In genomic region chr6:58922511-58922910, GRCm38 (mm10) we compare ENCODE assay signal across 20 mouse cellular contexts. TPM values are rescaled to one million over a fixed set of nuclear protein-coding genes. Genes with fewer than 3 reads are reported as not detected.
"Had no signal": no experiment of that assay in that cellular context is flagged by ENCODE, and none has a peak within 500 bp of the region (broad histone marks: within the 10 kb centered on the region; RNA-seq: fewer than 3 reads in every experiment).

No protein-coding gene starts in this region.

- ATAC-seq: intestine, embryonic 16.5 days; liver, embryonic 12.5 days had no signal

- H3K27ac ChIP-seq: kidney, postnatal 0 days; left cerebral cortex, adult 2 months; liver, embryonic 12.5 days; liver, embryonic 15.5 days; lung, embryonic 15.5 days; neural tube, embryonic 13.5 days had no signal

- H3K27me3 ChIP-seq: liver, embryonic 12.5 days; liver, embryonic 15.5 days; lung, embryonic 15.5 days; neural tube, embryonic 13.5 days had no signal

- H3K4me2 ChIP-seq: liver, embryonic 12.5 days; liver, embryonic 15.5 days; lung, embryonic 15.5 days; neural tube, embryonic 13.5 days had no signal

- DNase-seq: kidney, adult 2 months; kidney, postnatal 25 days; layer of hippocampus, postnatal 36 days; lung, adult 18-20 months; lung, postnatal 10 days; lung, postnatal 36 days; midbrain, embryonic 14.5 days; retina, postnatal 1 day; thymus, adult 18-20 months; thymus, postnatal 36 days had no signal

- H3K9me3 ChIP-seq: liver, embryonic 12.5 days; liver, embryonic 15.5 days; lung, embryonic 15.5 days; neural tube, embryonic 13.5 days had no signal

- H3K4me3 ChIP-seq: left cerebral cortex, adult 2 months; liver, embryonic 12.5 days; liver, embryonic 15.5 days; lung, embryonic 15.5 days; myocyte; neural tube, embryonic 13.5 days had no signal

- H3K9ac ChIP-seq: liver, embryonic 12.5 days; liver, embryonic 15.5 days; lung, embryonic 15.5 days; neural tube, embryonic 13.5 days had no signal

- H3K4me1 ChIP-seq: liver, embryonic 12.5 days; liver, embryonic 15.5 days; lung, embryonic 15.5 days; neural tube, embryonic 13.5 days had no signal

- H3K36me3 ChIP-seq: liver, embryonic 12.5 days; liver, embryonic 15.5 days; lung, embryonic 15.5 days had no signal

RNA-seq across cellular contexts. Expression of gene Nap1l5, which starts 15.6 kb away (rescaled TPM):
- total RNA-seq: monocyte, adult 5-6 weeks; neutrophil, adult 5-6 weeks had no signal
